Mouse (Mus musculus): ENCODE results near the gene Selplg. TPM values are rescaled to one million over a fixed set of nuclear protein-coding genes. Genes with fewer than 3 reads are reported as not detected.
"Not testable (repeated sequence)": the region's sequence is repeated elsewhere in the genome, so short reads cannot be mapped to it uniquely, and the experiment has no call there.

The Selplg gene
- polyA plus RNA-seq, 1 experiment from 2014 or later = 2.0 TPM

DNA sequence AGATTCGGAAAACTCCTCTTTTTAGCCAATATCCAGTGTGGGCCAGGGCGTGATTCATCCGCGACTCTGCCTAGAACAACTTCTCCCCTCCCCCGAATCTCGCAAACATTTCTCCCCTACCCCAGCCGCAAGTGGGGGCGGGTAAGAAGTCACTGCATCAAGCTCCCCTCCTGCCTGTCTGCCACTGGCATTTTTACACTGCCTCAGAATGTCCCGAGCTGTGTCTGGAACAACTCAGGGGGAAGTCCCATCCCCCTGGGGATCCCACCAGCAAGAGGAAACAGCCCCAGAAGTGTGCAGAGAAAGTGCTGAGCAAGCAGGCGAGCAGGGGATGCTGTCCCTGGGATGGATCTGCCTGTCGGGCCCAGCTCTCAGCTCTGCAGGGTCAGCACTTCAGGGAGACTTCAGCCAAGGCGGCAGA is 48.9 kb downstream of the Selplg start:
- Histone ChIP-seq H3K27ac (ENCODE audit: low read length) (no peak overlapping the region), H3K36me3 (ENCODE audit: control insufficient read depth, insufficient read depth, low read length) (no peaks in the 10 kb centered on the region), H3K4me2 (ENCODE audit: low read length) (no peak overlapping the region), H3K9me3 (replicated peaks; ENCODE audit: control insufficient read depth, low read length, poor library complexity, severe bottlenecking) (no peaks in the 10 kb centered on the region), H3K4me3 (ENCODE audit: low read depth, low read length) (no peak overlapping the region), H3K9ac (ENCODE audit: low read depth, low read length) (no peak overlapping the region), H3K4me1 (ENCODE audit: control insufficient read depth, insufficient read depth, low read length) (no peaks in the 10 kb centered on the region), H3K27me3 (ENCODE audit: control insufficient read depth, insufficient read depth, low read depth, low read length) (peaks cover 9% of the 10 kb centered on the region; the same call in 1 of the 2 replicates)
- ATAC-seq = no peak
- 19% methylated on average over 12 of the region's 12 CpGs for WGBS

DNA sequence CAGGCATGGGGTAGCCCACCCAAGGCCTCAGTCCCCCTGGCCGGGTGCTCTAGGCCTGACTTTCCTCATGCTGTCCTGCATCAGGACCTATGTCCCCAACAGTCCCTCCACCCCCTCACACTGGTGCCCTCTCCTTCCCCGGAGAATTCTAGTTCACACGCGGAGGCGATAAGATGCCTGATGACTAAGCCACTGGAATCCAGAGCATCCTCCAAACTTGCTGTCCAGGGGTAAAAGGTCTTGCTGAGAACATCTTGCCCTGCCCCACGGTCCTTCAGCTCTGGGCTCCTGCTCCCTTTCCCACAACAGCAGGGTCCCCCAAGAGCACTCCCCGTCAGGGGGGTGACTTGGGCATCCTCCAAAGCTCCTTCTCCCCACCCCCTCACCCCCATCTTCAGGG is 49.8 kb downstream of the Selplg start:
- 94% methylated on average over 7 of the region's 7 CpGs for WGBS

DNA sequence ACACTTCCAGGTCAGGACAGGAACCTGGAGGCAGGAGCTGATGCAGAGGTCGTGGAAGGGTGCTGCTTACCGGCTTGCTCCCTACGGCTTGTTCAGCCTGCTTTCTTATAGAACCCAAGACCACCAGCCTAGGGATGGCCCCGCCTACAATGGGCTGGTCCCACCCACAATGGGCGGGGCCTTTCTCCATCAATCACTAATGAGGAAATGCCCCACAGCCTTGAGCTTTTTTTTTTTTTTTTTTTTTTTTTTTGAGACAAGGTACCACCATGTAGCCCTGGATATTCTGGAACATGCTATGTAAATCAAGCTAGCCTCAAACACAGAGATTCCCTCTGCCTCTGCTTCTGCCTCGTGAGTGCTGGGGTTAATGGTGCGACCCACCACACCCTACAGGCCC is 50.6 kb downstream of the Selplg start:
- WGBS = 79% methylated on average over 7 of the region's 7 CpGs
- Histone ChIP-seq H3K9me3 (replicated peaks; ENCODE audit: control insufficient read depth, low read length, poor library complexity, severe bottlenecking) (no peaks in the 10 kb centered on the region), H3K4me3 (ENCODE audit: low read depth, low read length) (no peak overlapping the region), H3K4me1 (ENCODE audit: control insufficient read depth, insufficient read depth, low read length) (no peaks in the 10 kb centered on the region), H3K4me2 (ENCODE audit: low read length) (no peak overlapping the region), H3K36me3 (ENCODE audit: control insufficient read depth, insufficient read depth, low read length) (peaks cover 3% of the 10 kb centered on the region; the same call in 1 of the 2 replicates), H3K9ac (ENCODE audit: low read depth, low read length) (no peak overlapping the region), H3K27ac (ENCODE audit: low read length) (no peak overlapping the region), H3K27me3 (ENCODE audit: control insufficient read depth, insufficient read depth, low read depth, low read length) (peaks cover 9% of the 10 kb centered on the region; the same call in 1 of the 2 replicates)
- ATAC-seq = no peak

More for the DNA sequence above, 49.8 kb downstream of the Selplg start:
- no peaks in the 10 kb centered on the region for H3K36me3 ChIP-seq (ENCODE audit: control insufficient read depth, insufficient read depth, low read length)
- no peaks in the 10 kb centered on the region for H3K9me3 ChIP-seq (replicated peaks; ENCODE audit: control insufficient read depth, low read length, poor library complexity, severe bottlenecking)
- no peak overlapping the region for H3K9ac ChIP-seq (ENCODE audit: low read depth, low read length)
- H3K4me1 ChIP-seq (ENCODE audit: control insufficient read depth, insufficient read depth, low read length) = no peaks in the 10 kb centered on the region
- no peak for ATAC-seq
- H3K27ac ChIP-seq (ENCODE audit: low read length) = no peak overlapping the region
- H3K27me3 ChIP-seq (ENCODE audit: control insufficient read depth, insufficient read depth, low read depth, low read length) = peaks cover 9% of the 10 kb centered on the region; the same call in 1 of the 2 replicates
- H3K4me3 ChIP-seq (ENCODE audit: low read depth, low read length) = no peak overlapping the region
- no peak overlapping the region for H3K4me2 ChIP-seq (ENCODE audit: low read length)

DNA sequence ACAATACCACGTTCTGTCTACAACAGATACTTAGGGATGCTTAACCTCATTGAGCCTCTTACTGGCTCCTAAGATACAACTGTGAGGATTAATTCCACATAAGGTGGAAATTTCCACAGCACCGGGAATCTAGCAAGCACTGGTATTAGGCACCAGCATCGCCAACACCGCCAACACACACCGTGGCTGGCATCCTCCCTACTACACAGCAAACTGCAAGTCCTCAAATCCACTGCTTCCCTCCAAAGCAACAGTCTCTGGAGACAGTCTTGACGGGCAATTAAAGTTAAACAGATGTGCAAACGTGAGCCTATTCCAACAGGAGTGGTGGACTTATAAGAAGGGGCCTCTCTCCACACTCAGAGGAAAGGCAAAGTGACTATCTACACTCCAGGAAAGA is 51.2 kb downstream of the Selplg start:
- WGBS = 86% methylated on average over 7 of the region's 7 CpGs
- no peak for ATAC-seq
- H3K4me1 ChIP-seq (ENCODE audit: control insufficient read depth, insufficient read depth, low read length) = no peaks in the 10 kb centered on the region
- H3K36me3 ChIP-seq (ENCODE audit: control insufficient read depth, insufficient read depth, low read length) = peaks cover 7% of the 10 kb centered on the region
- H3K4me3 ChIP-seq (ENCODE audit: low read depth, low read length) = no peak overlapping the region
- no peak overlapping the region for H3K9ac ChIP-seq (ENCODE audit: low read depth, low read length)
- no peak overlapping the region for H3K4me2 ChIP-seq (ENCODE audit: low read length)
- H3K27ac ChIP-seq (ENCODE audit: low read length) = no peak overlapping the region
- H3K27me3 ChIP-seq (ENCODE audit: control insufficient read depth, insufficient read depth, low read depth, low read length) = peaks cover 9% of the 10 kb centered on the region; the same call in 1 of the 2 replicates
- no peaks in the 10 kb centered on the region for H3K9me3 ChIP-seq (replicated peaks; ENCODE audit: control insufficient read depth, low read length, poor library complexity, severe bottlenecking)

DNA sequence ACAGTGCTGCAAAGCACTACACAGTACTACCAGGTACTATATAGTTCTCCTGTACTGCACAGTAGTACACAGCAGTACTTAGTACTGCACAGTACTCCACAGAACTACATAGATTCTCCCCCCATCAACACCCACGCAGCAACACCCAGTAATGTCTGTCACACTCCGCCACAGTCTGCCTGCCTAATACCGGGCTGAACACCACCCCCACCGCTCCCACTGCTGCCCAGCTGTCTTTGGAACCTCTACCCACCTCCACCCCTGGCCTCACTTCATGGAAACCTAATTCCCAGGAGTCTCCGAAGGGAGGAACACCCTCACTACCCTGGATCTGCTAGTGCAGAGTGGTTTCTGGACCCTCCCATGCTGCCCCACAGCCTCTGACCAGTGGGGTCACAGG is 51.7 kb downstream of the Selplg start:
- H3K9ac ChIP-seq (ENCODE audit: low read depth, low read length) = no peak overlapping the region
- H3K27ac ChIP-seq (ENCODE audit: low read length) = no peak overlapping the region
- 92% methylated on average over 5 of the region's 5 CpGs for WGBS
- H3K4me1 ChIP-seq (ENCODE audit: control insufficient read depth, insufficient read depth, low read length) = no peaks in the 10 kb centered on the region
- no peak overlapping the region for H3K4me2 ChIP-seq (ENCODE audit: low read length)
- H3K27me3 ChIP-seq (ENCODE audit: control insufficient read depth, insufficient read depth, low read depth, low read length) = peaks cover 9% of the 10 kb centered on the region; the same call in 1 of the 2 replicates
- no peak for ATAC-seq
- H3K9me3 ChIP-seq (replicated peaks; ENCODE audit: control insufficient read depth, low read length, poor library complexity, severe bottlenecking) = no peaks in the 10 kb centered on the region
- H3K4me3 ChIP-seq (ENCODE audit: low read depth, low read length) = no peak overlapping the region
- peaks cover 12% of the 10 kb centered on the region for H3K36me3 ChIP-seq (ENCODE audit: control insufficient read depth, insufficient read depth, low read length)

DNA sequence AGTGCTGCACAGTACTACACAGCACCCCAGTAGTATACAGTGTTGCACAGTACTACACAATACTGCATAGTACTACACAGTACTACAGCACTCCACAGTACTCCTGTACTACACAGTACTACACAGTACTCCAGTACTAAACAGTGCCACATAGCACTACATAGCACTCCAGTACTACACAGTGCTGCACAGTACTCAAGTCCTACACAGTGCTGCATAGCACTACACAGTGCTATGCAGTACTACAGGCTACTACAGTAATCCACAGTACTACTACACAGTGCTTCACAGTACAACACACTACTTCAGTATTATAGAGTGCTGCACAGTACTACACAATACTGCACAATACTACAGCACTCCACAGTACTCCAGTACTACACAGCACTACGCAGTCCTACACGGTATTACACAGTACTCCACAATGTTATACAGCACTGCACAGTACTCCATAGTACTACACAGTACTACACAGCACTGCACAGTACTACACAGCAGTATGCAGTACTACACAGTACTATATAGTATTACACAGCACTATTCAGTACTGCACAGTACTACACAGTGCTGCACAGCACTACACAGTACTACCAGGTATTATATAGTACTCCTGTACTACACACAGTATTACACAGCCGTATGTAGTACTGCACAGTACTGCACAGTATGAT is 52.2 kb downstream of the Selplg start:
- Histone ChIP-seq H3K4me1 (ENCODE audit: control insufficient read depth, insufficient read depth, low read length) (no peaks in the 10 kb centered on the region), H3K9ac (ENCODE audit: low read depth, low read length) (no peak overlapping the region), H3K9me3 (replicated peaks; ENCODE audit: control insufficient read depth, low read length, poor library complexity, severe bottlenecking) (no peaks in the 10 kb centered on the region), H3K4me3 (ENCODE audit: low read depth, low read length) (no peak overlapping the region), H3K27me3 (ENCODE audit: control insufficient read depth, insufficient read depth, low read depth, low read length) (peaks cover 9% of the 10 kb centered on the region; the same call in 1 of the 2 replicates), H3K4me2 (ENCODE audit: low read length) (no peak overlapping the region), H3K36me3 (ENCODE audit: control insufficient read depth, insufficient read depth, low read length) (peaks cover 17% of the 10 kb centered on the region), H3K27ac (ENCODE audit: low read length) (no peak overlapping the region)
- 94% methylated on average over 3 of the region's 3 CpGs for WGBS
- ATAC-seq = peak; percentile 65

DNA sequence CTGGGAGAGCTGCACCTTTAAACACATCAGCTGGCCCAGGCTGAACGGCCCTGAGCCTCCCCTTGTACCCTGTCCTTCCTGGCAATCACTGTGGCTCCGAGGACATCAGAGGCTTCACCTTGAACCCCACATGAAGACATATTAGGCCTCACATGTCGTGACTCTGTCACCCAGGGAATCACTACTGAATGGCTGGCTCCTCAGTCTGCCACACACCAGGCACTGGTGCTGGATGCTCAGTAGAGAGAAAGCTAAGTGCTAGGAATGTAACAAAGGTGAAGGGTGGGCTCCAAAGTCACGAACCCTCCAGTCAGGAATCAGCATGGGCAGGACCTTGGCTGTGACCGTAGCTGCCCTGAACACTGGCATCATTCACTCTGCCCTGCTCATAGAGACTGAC is 52.9 kb downstream of the Selplg start:
- Histone ChIP-seq H3K4me3 (ENCODE audit: low read depth, low read length) (no peak overlapping the region), H3K36me3 (ENCODE audit: control insufficient read depth, insufficient read depth, low read length) (peaks cover 19% of the 10 kb centered on the region), H3K27me3 (ENCODE audit: control insufficient read depth, insufficient read depth, low read depth, low read length) (peaks cover 6% of the 10 kb centered on the region; the same call in 1 of the 2 replicates), H3K9ac (ENCODE audit: low read depth, low read length) (no peak overlapping the region), H3K27ac (ENCODE audit: low read length) (no peak overlapping the region), H3K9me3 (replicated peaks; ENCODE audit: control insufficient read depth, low read length, poor library complexity, severe bottlenecking) (no peaks in the 10 kb centered on the region), H3K4me2 (ENCODE audit: low read length) (no peak overlapping the region), H3K4me1 (ENCODE audit: control insufficient read depth, insufficient read depth, low read length) (no peaks in the 10 kb centered on the region)
- WGBS = 80% methylated on average over 5 of the region's 5 CpGs
- ATAC-seq = no peak

DNA sequence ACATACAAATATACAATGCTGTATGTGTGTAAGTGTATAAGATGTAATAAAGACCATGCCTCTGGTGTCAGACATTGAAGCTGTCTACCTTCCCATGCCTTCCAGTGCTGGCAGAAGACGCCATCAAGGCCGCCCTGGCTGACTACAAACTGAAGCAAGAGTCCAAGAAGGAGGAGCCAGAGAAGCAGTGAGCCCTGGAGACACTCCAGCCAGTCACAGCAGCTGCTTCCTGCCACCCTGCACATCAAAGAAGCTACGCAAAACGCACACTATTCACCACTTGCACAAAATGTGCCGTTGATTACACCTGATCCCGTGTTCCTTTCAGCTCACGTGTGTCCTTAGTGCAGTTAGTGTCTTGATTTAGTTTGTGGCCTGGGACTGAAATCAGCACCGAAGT is 54.7 kb downstream of the Selplg start:
- ATAC-seq; H3K27me3 ChIP-seq (ENCODE audit: control insufficient read depth, insufficient read depth, low read depth, low read length): not testable (repeated sequence)
- 95% methylated on average over 8 of the region's 8 CpGs for WGBS

DNA sequence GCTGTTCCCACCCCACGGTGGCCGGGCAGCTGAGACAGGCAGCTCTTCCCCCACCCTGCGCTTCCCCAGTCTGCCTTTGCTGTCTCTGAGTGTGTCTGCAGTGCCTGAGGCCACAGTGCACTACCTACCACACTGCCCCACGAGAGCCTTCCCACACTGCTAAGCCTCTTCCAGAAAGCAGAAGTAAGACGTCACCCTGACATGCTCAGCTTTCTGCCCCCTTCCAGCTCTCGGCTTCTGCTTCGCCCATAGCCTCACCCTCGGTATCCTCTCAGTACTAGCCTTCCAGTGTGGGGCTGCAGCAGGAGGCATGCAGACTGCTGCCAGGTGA is 55.6 kb downstream of the Selplg start:
- Histone ChIP-seq H3K4me3 (ENCODE audit: low read depth, low read length) (no peak overlapping the region), H3K36me3 (ENCODE audit: control insufficient read depth, insufficient read depth, low read length) (peaks cover 19% of the 10 kb centered on the region), H3K4me1 (ENCODE audit: control insufficient read depth, insufficient read depth, low read length) (peaks cover 6% of the 10 kb centered on the region), H3K9ac (ENCODE audit: low read depth, low read length) (no peak overlapping the region), H3K4me2 (ENCODE audit: low read length) (no peak overlapping the region), H3K27me3 (ENCODE audit: control insufficient read depth, insufficient read depth, low read depth, low read length) (no peaks in the 10 kb centered on the region), H3K9me3 (replicated peaks; ENCODE audit: control insufficient read depth, low read length, poor library complexity, severe bottlenecking) (no peaks in the 10 kb centered on the region), H3K27ac (ENCODE audit: low read length) (no peak overlapping the region)
- WGBS = 91% methylated on average over 8 of the region's 8 CpGs
- no peak for ATAC-seq

More for the DNA sequence above, 54.7 kb downstream of the Selplg start:
- H3K27ac ChIP-seq (ENCODE audit: low read length); H3K4me3 ChIP-seq (ENCODE audit: low read depth, low read length); H3K4me2 ChIP-seq (ENCODE audit: low read length); H3K4me1 ChIP-seq (ENCODE audit: control insufficient read depth, insufficient read depth, low read length); H3K9ac ChIP-seq (ENCODE audit: low read depth, low read length); H3K9me3 ChIP-seq (replicated peaks; ENCODE audit: control insufficient read depth, low read length, poor library complexity, severe bottlenecking): not testable (repeated sequence)
- peaks cover 19% of the 10 kb centered on the region for H3K36me3 ChIP-seq (ENCODE audit: control insufficient read depth, insufficient read depth, low read length)

Data from midbrain, embryonic 16.5 days (tissue).